Mouse (Mus musculus): Measurements from ENCODE around the gene Iqcn.

Iqcn gene

DNA sequence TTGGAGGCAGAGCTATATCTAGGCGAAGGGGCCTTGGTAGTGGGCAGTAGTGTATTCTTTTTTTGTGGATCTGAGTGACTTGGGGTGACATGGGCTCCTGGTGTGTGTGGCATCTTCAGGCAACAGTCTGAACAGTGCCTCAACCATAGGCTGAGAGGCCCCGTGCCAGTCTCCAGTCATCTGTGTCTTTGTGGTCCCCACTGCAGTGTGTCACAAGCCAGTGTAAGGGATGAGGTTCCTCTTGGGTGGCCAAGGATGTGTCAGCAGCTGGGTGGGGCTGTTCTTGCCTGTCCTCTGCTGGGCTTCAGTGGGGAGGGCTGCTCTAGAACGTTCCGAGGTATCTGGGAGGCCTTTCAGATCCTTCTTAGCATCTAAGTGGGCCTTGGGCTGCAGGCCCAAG is 27.7 kb downstream of the Iqcn start:
- DNase-seq (ENCODE audit: low spot score): no peak

DNA sequence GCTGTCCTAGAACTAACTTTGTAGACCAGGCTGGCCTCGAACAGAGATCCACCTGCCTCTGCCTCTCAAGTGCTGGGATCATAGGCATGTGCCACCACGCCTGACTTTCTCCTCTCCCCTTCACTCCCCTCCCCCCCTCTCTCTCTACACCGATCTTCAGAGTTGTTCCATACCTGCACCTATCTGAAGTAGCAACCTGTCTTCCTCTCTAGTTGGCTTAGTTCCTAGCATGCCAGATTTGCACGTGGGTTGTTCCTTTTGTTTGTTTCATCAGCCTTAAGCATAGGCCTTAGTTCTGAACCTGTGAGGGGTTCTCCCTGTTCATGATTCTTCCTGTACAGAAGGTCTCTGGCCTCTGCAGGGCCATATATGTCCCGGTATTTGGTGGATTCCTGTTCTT is 34.4 kb downstream of the Iqcn start:
- no peak for DNase-seq (ENCODE audit: low spot score)

DNA sequence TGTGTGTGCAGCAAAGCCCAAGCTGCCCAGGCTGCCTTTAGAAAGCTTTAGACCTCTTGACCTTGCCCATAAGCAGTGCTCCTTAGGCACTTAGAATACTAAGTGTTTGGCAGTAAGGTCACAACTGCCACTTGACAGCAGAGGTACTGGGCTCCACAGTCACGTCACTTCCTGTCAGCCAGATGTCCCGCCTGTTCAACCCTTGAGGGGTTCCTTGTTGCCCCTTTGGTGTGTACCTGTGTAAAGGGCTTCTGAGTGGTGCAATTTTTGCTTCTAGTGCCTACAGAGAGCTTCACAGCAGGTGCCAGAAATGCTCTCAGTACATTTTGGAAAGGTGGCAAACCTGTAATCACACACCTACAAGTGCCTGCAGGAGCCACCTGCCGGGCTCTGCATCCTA is 35.0 kb downstream of the Iqcn start:
- no peak for DNase-seq (ENCODE audit: low spot score)

DNA sequence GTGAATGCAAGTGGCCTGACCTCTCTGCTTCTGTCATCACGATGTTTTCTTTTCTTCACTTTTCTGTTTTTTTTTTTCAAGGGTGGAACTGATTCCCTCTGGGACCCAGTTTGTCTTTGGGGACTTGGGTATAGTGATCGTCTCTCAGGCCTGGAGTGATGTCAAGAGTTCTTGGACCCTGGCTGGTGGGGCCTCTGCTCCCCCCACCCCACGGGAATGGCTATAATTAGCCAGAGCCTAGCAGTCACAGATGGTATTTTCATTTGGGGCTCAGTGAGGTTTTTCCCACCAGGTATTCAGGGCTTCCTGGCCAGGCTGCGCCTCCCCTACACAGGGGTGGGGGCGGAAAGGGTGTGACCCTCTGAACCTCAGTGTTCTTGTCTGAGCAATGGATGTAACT is 38.4 kb downstream of the Iqcn start:
- no peak for DNase-seq (ENCODE audit: low spot score)

DNA sequence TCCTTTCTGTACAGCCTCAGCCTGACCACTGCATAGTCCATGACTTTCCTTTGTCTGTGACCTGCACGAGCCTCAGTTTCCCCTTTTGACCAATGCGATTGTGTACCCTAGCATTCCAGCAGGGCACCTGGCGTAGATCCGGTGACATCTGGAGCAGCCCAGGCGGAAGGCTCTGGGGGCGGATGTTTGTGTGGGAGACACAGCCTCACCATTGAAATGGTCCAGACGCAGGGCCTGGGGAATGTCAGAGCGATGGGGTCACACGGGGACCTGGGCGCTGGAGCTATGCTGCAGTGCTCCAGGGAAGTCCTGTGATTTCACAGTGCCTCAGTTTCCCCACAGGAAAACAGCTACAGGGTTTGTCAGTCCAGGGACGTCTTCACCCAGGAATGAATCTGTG is 38.9 kb downstream of the Iqcn start:
- no peak for DNase-seq (ENCODE audit: low spot score)

DNA sequence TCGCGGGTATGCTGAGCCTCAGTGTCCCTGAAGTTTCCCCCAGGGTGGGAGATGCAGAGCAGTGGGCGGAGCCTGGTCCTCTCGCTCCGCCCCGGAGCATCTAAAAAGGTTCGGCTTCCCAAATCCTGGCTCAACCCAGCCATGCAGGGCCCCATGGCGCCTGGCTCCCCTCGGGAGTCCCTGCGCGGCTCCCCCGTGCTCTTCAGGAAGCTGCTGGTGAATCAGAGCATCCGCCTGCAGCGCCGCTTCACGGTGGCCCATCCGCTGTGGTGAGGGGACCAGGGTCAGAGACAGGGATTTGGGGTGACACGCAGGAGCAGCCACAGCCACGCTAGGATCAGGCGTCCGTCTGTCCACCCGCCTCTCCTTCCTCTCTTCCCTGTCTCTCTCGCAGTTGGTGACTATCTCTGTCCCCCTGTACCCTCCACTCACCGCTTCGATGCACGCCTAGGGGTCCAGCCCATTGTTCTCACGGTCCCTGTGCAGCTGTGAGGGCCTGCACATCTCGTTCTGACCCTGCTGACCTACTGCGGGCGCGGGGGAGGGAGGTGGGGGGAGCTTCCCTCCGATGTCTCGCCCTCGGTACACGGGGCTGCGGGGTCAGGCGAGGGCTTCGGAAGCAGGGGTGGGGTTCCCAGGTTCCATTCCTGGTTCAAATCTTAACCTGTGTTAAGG is 39.9 kb downstream of the Iqcn start:
- peak; percentile 29 for DNase-seq (ENCODE audit: low spot score)

DNA sequence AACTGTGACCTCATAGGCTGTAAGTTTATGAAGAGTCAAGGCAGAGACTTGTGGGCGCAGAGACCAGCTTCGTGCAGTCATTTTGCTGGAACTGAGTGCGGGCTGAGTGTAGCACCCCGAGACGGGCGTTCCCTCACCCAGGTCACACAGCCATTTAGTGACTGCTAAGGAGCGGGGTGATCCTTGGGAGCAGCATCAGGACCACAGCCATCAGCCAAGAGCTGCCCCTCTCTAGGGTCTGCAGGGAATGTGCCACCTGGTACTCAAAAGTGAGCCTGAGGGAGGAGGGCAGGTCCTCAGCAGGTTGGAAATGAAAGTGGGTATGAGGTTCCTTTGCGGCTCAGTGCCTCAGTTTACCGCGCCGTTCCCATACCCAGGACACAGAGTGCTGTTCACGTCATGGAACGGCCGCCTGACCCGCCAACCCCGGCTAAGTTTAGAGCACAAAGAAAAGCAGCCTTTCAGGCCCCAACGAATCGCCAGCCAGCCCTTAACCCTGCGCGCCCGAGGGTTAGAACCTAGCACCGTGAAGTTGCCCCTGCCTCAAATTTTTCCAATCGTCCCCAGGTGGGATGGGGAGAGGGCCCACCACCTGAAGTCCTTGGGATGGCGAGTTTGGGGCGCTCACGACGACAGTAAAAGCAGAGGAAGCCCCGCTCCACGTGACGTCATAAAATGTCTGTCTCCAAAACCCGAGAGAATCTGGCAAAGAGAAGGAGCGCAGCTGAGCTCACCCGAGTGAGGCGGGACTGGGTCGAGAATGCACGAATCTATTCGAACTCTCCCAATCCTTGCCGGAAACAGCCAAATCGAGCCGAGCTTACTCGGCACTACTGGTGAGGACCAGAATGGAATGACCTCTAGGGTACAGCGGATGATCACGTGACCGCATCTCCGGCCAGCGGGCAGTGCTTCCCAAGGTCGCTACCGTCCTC is 40.7 kb downstream of the Iqcn start:
- DNase-seq (ENCODE audit: low spot score): peak; percentile 69

DNA sequence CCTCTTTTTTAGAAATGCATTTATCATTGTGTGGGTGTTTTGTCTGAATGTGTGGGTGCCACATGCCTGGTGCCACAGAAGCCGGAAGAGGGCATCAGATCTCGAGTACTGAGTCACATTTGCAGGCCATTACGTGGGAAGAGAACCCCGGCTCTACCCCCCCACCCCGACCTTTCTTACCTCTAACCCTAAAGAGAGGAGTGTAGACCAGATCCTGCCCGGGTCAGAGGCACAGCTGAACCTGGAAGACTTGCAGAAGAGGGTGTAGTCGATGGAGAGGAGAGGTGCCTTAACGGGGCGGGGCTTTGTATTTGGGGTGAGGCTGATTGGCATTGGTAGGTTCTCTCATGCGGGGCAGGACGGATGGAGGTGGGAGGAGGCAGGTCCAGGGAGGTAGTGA is 41.5 kb downstream of the Iqcn start:
- no peak for DNase-seq (ENCODE audit: low spot score)

DNA sequence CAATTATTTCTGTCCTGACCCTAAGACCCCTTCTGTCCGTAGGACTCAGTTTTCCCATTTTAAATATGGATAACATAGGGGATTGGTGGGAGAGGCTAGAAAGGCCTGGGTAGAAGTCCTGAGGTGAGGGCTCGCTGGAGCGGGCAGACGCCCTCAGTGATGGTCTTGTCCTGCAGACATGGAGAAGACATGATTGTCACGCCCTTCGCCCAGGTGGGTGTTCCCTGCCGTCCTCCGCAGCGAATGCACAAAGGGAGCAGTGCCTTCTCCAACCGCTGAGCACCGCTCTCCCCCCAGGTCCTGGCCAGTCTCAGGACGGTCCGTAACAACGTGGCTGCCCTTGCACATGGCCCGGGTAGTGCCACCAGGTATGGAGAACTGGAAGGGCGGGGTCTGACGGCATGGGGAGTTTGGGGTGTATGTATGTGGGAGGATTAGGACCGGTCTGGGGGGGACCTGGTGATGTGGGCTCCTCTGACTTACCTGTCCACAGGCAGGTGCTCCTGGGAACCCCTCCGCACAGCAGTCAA is 42.5 kb downstream of the Iqcn start:
- no peak for DNase-seq (ENCODE audit: low spot score)

DNA sequence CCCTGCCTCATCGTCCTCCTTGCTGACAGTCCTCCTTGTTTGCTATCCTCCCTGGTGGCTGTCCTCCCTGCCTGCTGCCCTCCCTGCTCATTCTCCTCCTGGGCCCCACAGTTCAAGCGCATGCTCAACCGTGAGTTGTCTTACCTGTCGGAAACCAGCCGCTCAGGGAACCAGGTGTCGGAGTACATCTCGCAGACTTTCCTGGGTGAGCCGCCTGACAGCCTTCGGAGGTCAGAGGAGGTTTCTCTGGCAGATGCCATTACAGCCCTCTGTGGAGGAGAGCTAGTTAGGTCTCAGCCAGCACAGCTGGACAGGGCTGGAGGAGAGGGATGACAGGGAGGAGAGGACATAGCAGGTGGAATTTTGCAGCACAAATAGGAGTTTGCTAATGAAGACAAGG is 43.4 kb downstream of the Iqcn start:
- DNase-seq (ENCODE audit: low spot score): no peak

DNA sequence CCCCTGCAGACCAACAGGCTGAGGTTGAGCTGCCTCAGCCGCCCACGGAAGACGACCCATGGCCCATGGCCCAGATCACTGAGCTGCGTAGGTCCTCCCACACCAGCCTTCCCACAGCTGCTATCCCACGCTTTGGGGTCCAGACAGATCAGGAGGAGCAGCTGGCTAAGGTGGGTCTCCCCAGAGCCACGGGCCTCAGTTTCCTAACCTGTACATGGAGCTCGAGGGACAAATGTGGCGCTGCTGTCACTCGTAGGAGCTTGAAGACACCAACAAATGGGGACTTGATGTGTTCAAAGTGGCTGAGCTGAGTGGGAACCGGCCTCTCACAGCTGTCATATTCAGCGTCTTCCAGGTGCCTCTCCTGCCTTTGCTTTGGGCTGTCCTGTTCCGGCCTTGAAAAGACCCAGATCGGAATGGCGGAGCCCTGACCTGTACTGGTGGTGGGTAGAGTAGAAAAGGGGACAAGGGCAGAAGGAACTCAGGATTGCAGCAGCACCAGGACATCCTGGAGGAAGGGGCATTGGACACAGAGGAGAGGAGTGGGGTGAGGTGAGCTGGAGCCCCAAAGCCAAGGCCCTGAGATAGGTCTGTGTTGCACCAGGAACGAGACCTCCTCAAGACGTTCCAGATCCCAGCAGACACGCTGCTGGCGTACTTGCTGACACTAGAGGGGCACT is 44.1 kb downstream of the Iqcn start:
- DNase-seq (ENCODE audit: low spot score): no peak

DNA sequence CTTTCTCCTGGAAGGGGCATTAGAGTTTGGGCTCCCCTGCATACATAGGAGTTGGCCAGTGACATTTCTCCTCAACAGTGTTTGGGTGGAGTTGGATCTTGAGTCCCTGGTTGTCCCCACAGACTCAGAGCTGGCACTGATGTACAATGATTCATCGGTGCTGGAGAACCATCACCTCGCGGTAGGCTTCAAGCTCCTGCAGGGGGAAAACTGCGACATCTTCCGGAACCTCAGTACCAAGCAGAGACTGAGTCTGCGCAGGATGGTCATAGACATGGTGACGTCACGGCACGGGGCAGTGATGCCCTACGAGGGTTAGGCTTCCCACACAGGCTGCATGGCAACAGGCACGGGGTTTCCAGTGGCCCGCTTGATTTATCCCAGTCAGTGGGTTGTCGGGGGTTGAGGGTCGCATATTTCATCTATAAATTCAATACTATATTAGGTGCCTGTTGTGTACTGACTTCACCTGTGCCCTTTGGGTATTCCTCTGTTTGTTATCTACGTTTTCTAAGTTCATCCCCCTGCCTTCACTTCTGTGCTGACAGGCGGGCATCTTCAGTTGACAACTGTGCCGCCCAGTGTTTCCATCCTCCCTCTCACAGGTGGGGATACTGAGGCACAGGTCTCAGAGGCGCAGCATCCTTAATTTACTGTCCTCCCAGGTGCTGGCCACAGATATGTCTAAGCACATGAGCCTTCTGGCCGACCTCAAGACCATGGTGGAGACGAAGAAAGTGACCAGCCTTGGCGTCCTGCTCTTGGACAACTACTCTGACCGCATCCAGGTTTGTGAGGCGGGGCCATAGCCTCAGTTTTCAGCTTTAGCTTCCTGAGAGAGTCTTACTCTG is 45.2 kb downstream of the Iqcn start:
- no peak for DNase-seq (ENCODE audit: low spot score)

DNA sequence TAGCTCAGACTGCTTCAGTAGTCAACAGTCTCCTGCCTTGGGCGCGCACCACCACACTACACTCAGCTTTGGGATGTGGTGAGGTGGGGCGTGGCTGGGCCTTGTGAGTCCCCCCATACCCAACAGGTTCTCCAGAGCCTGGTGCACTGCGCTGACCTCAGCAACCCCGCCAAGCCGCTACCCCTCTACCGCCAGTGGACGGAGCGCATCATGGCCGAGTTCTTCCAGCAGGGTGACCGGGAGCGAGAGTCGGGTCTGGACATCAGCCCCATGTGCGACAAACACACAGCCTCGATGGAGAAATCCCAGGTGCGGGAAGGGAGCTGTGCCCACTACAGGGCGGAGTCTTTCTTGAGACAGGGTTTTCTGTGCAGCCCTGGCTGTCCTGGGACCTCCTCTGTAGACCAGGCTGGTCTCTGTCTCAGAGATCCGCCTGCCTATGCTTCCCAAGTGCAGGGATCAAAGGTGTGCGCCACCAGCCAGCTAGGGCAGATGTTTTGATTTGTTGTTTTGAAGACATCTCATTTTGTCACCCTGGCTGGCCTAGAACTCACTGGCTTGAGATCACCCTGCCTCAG is 45.9 kb downstream of the Iqcn start:
- DNase-seq (ENCODE audit: low spot score): no peak

DNA sequence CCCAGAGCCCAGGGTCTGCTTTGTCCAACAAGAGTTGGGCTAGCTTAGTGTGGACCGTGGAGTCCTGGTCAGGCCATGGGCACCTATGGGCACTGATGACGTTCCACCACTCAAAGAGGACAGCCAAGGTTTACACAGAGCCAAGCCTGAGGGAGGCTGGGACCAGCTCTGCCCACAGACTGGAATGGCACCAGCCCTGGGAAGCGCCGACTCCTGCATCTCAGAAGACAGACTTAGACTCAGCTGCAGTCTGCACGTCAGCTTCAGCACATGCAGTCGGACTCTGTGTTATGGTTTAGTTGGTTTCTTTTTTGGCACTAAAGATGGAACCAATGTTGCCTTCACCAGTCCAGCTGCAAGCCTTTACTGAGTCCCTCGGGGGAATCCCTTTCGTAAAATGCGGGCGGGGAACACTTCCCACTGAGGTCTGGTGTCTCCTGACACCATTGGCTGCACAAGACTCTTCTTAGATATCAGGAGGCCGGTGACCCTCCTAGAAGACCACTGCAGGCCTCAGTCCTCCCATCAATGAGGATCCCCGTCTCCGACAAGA is 46.9 kb downstream of the Iqcn start:
- no peak for DNase-seq (ENCODE audit: low spot score)

DNA sequence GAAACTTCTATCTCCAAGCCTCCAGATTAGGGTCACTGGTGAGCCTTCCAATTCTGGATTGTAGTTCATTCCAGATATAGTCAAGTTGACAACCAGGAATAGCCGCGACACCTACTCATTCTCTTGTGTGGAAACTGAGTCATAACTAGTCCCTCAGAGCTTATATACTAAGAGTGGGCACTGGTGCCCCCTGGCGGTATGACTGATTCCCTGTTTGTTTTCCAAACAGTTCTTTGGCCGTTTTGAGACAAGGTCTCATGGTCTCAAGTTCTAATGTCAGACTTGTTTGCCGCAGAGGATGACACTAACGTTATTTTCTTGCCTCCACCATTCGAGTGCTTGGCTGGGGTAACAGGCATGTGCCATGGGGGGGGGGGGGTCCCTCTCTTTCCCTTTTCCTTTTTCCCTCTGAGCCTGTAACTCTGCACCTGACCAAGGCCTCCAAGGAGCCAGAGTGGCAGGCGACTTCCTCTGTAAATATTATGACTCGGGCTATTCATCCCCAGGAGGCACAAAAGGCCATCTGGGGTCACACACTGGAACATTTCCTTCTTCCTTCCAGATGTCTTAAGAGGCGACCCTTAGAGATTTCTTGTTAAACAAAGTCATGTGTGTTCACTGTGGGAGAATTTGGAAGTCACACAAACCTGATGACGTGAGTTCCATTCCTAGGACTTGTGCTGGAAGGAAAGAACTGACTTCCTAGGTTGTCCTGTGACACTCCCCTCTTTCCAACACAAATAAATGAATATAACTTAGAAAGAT is 48.9 kb downstream of the Iqcn start:
- peak; percentile 87 for DNase-seq (ENCODE audit: low spot score)

DNA sequence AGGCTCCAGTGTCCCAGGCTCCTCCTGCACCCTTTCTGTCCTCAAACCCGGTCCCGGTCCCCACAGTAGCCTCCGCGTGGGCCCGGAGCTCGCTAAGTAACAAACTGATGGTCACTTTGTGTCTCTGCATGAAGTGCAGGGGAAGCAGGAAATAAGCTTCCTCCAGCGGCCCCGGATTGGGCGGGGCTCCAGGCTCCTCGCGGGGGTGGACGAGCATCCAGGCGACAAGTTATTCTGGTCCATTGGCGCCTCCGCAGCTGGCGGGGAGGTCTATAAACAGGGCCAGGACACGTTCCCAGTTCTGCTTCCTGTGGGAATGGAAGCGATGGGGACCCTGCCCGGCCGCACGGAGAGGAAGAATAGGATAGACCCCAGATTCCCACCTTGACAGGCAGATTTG is 49.9 kb downstream of the Iqcn start:
- DNase-seq (ENCODE audit: low spot score): peak; percentile 35

DNA sequence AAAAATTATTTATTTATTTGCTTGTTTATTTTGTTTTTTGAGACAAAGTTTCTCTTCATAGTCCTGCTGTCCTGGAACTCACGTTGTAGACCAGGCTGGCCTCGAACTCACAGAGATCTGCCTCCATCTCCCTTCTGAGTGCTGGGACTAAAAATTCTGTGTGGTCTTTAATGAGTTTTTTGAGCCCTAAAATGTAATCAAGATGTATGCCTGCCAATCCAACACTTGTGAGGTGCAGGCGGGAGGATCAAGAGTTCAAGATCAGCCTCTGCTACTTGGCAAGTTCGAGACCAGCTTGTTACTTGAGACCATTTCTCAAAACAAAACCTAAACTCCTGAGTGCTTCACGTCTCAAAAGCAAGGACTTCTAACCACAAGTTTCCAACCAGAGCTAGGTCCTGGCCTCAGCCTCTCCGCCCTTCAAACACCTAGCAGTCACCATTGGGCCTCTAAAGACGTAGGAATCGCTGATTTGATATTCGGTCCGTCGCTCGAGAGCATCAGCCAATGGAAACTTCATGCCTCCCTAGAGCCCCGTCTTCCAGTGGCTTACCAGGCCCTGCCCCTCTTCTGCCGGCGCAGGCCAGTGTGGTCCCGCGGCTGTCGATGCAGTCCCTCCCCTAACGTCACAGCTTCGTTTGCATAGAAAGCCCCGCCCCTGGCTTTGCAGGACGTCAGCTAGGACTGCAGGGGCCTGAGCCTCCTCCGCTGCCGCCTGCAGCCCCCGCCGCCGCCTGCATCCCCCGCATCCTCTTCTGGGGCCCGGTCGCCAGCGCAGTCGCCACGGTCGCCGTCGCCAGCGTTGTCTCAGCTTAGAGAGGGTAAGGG is 51.0 kb downstream of the Iqcn start, which contains the start of gene Rab3a:
Gene Rab3a, plus strand, starts transcription at position 637 of the 828 bp plus-strand sequence.
- DNase-seq (ENCODE audit: low spot score): peak; percentile 99

DNA sequence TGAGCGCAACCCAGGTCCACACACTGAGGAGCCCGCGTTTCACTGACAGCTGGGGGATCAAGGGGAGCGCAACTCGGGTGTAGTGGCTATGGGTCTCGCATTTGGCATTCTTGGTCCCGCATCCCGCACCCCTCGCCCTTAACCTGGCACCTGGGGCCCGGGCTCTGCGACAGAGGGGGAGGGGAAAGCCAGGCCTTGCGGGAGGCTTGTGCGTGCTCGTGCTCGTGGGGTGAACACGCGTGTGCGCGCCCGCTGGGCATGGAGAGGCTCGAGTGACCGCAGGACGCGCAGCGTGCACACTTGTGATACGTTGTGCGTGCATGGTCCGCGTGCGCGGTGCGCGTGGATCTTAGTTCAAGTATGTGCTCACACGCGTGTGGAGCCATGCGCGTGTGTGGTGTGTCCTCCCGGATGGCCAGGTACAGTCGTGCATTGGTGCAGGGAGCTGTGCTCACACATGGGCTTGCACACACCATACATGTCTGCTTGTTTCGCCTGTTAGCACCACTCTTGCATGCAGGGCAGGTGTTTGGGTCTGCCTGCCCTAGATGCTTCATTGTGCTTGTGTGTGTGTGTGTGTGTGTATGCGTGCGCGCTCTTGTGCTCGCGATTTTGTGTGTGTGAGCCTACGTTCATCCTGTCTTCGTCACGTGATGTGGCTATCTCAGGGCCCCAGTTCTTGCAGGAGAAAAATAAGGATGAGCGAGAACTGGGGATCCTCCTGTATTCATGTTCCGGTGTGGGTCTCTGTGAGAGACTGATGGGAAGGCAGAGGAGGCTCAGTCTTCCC is 51.8 kb downstream of the Iqcn start:
- DNase-seq (ENCODE audit: low spot score): no peak

All from embryo, embryonic 10.5 days (tissue).